Mouse (Mus musculus) olfactory bulb, adult 2 months (tissue): ENCODE measurements around the gene Pou2f1.

ENCODE experiments used
- CTCF ChIP-seq: fragments of 200-500 bp; IDR thresholded peaks from 2 replicates; pipeline ENCODE4 v1.5.1; 2012; ENCODE audit warnings: low read depth, mild to moderate bottlenecking, low read length, moderate library complexity; ENCODE audit not compliant: insufficient read depth
- POLR2A ChIP-seq: fragments of 200-500 bp; IDR thresholded peaks from 2 replicates; pipeline ENCODE4 v1.6.1; 2012; ENCODE audit warnings: mild to moderate bottlenecking, low read depth, low read length, moderate library complexity; ENCODE audit not compliant: insufficient read depth

- TF ChIP-seq CTCF (no peak), POLR2A (no peak)
Observed at GRCm38 (mm10) chr1:166031673-166032547, 29.4 kb upstream of the Pou2f1 start.
